Mouse (Mus musculus): ENCODE data around the gene Ncapd2.
A peak's percentile ranks its signal among the peaks of the same experiment; 100 is the strongest.

Ncapd2 gene

DNA sequence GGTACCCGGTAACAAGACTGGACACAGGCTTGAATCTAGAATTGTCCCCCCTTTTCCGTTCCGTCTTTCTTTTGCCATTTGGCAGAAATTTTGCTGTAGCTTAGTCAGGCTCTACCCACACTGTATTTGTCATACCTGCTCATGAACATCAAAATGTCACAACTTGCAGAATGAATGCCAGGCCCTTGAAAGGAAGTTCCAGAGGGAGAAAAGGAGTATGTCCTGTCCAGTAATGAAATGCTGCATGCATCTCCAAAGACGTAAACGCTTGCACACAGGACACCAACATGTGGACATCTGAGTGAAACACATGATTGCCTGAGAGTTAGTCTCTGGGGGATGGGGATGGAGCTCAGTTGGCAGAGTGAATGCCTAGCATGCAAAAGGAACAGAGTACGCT, 22.2 kb upstream of the Ncapd2 start:
- DNase-seq (ENCODE audit: low spot score), result no peak

DNA sequence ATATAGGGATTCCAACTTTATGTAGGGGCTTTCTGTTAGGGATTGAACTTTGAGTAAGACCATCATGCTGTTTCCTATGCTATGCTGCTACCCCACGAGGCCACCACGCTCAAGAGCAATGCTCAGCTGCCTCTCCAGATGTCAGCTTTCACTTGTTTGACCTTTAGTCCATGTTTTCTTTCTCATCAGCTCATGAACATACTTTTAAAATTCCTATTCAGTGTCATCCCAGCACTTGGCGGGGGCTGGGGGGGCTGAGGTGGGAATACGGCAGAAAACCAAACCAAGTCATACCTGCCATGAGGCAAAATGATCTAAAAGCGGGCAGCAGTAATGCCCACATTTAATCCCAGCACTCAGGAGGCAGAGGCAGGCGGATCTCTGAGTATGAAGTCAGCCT, 21.6 kb upstream of the Ncapd2 start:
- DNase-seq (ENCODE audit: low spot score), result no peak

DNA sequence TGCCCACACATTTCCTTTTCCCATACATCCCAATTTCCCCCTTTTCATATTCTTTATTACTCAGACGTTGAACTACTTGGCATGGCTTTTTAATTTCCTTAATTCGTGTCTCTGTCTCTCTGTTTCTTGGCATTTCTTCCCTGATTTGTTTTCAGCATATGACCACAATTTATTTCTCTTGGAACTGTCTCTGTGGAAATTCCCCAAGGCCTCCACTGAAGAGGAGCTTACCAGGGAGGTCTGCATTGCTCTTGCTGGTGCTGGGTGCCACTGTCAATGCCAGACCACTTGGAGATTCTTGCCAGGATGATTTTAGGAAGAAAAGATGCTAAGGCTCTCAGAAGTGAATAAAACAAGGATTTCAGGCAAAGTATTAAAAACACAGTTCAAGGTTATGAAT, 21.1 kb upstream of the Ncapd2 start:
- no peak for DNase-seq (ENCODE audit: low spot score)

DNA sequence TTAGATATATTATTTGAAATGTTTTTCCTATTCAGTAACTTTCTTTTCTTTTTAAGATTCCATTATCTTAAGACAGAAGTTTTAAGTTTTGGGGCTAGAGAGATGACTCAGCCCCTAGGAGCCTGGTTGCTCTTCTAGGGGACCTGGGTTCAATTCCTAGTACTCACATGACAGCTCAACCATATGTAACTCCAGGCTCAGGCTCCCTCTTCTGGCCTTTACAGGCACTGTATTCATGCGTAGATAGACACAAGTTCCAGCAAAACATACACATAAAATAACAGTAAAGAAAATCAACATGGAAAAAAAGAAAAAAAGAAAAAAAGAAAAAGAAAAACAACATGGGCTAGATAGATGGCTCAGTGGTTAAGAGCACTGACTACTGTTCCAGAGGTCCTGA, 18.9 kb upstream of the Ncapd2 start:
- DNase-seq (ENCODE audit: low spot score), result no peak

DNA sequence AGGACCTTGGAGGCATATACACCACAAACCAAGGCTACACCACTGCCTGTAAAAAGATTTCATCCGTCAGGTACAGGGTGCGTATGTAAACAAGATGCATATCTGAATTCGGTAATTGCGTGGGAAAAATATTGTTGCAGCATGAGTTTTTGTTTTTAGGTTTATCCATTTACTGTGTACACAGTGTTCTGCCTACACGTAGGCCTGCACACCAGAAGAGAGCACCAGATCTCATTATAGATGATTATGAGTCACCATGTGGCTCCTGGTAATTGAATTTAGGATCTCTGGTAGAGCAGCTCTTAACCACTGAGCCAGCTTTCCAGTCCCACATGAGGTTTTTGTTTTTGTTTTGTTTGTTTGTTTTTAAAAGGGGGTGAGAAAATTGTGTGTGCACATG, 5.7 kb upstream of the Ncapd2 start:
- DNase-seq (ENCODE audit: low spot score), result no peak

DNA sequence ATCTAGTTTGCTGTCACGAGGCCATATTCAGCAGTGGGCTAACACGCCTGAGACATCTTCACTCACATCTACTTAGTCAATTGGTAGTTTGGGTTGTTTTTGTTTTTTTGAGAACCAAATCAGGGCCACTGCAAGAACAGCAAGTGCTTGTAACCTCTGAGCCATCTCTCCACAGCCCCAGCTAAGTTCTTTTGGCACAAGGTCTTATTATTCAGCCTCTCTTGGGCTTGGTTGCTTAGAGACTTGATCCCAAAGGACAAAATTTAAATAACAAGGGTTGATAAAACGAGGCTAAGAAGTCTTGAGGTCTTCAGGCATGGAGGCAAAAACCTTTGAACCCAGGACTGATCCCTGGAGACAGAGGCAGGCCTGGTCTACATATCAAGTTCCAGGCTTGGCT, 4.8 kb upstream of the Ncapd2 start:
- DNase-seq (ENCODE audit: low spot score), result no peak

DNA sequence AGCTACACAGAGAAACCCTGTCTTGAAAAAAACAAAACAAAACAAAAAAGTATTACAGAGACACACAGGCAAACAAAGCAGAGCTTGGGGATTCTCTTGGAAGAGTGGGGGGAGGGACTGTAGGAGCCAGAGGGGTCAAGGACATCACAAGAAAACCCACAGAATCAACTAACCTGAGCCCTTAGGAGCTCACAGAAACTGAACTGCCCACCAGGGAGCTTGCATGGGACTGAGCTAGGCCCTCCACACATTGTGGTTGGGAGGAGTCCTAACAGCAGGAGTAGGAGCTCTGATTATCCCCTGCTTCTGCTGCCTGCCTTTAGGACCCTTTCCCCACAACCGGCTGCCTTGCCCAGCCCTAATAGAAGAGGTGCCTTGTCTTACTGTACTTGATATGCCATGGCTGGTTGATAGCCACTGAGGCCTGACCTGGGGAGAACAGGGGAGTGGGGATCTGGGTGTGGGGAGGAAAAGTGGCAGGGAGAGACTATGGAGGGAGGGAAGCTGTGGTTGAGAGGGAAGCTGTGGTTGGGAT, 4.1 kb upstream of the Ncapd2 start:
- no peak for DNase-seq (ENCODE audit: low spot score)

DNA sequence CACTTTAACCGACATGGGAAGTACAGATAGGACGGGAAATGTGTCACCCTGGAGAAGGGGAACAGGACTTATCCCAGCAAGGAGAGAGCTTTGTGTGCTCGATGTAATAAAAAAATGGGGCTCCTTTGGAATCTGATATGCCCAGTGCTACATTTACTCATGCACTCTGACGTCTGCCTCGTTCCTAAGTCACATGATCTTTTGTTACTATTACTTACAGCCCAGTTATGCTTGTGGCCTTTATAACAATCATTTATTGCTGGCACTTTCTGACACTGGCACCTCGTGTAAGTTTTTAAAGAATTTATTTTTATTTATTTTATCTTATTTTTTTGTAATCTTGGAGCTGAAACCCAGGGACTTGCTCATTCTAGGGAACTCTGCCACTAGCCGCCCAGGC, 1.9 kb upstream of the Ncapd2 start:
- DNase-seq (ENCODE audit: low spot score), result no peak

DNA sequence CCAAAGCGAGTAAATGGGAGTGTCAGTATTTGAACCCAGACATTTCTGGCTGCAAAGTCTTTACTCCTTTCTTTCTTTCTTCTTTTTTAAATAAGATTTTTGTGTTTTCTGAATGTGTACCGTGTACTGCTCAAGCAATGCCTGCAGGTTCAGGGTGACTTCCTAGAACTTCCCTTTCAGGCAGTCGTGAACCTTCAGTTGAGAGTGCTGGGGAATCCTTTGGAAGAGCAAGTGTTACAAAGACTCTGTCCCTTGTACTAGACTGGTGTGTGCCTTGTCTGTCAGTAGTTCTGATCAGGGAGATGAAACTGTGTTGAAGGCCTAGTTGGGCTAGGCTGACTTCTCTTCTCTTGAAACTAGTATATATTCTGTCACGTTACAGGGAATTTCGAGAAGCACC, 1.3 kb upstream of the Ncapd2 start:
- no peak for DNase-seq (ENCODE audit: low spot score)

DNA sequence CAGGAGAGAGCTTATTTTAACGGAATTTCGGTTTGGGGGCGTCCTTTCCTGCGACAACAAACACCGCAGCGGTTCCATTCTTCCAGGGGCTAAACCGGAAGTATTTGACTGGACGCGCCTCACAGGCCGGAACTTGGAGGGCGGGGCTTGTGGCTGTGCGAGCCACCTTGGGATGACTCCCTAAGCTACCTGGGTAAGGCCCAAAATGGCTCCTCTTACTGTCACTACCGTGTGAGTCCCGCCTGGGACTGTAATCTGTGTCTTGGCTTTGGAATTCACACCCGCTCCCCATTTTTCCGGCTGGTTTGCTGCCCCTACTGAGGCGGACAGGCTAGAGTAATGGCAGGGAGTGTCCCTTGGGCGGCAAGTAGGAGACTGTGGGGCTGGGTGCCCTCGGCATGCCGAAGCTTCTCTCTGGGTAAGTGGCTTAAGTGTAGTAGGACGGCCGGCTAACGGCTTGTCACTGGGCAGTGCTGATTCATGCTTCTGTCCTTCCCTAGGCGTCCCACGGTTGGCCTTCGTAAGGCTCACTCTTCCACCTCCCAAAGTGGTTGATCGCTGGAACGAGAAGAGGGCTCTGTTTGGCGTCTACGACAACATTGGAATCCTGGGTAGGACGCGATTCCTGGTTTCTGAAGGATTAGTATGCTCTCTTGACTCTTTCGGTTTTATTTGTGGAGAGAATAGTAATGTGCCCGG, 664 bp upstream of the Ncapd2 start:
- peak; percentile 96 for DNase-seq (ENCODE audit: low spot score)

DNA sequence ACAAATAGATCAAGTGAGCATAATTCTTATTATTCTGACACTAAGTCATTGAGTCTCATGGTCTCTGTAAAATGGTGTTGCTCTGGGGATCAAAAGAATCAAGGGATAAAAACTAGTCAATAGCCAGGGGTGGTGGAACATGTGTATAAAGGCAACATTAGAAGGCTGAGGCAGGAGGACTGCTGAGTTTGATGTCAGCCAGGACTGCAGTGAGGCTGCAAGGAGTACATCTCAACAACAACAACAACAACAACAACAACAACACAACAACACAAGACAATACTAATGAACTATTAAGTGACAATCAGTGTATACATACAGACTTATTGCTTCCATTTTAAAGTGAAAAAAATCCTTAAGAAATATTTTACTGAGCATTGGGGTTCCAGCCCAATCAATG, 685 bp downstream of the Ncapd2 start:
- DNase-seq (ENCODE audit: low spot score), result no peak

DNA sequence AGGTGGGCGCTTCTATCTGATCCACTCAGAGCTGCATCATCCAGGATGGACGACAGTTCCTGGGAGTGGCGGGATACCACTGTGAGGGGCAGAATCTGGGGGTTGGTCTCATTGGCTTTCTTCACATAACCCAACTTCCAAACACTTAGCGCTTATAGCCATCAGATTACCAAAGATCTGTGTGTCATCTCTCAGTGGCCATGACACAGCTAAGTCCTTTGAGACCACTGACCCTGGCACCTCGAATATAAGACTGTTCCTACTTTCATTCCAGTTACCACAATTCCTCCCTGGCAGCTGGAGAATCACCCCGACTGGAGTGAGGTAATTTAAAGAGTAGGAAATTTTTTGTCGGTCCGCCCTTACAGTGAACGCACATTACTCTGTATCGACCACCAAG, 5.3 kb downstream of the Ncapd2 start:
- no peak for DNase-seq (ENCODE audit: low spot score)

DNA sequence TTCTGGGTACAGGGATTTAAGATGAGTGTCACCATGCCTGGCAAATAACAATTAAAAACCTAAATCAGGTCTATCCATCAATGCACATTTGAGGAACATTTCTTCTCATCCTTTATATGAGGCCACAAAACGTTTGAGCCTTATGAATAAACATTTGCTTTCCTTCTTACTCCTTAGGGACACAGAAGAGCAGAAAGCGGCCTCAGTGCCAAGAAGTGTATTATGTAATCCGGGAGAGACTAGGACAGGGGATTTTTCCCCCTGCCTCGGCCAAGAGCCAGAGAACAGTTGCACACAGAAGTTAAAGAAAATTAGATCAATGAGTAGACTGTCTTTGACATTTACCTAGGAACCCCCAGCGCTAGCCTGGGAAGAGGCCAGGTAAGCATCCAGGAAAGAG, 9.4 kb downstream of the Ncapd2 start:
- DNase-seq (ENCODE audit: low spot score), result no peak

DNA sequence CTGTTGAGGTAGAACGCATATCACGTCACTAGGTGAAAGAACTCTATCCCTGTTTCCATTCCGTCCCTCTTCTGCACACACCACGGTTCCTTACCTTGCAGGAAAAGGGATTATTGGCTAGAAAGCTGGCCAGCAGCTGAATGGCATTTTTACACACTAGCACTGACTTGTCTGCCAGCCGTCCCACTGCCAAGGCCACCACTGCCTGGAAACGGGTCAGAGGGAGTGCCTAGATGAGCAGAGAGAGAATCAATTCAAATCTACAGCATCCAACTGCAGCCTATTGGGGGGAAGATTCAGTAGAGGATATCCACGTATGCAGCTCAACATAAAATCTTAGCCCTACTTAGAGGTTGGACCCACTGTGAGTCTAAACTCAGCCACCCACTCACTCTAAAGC, 11.9 kb downstream of the Ncapd2 start:
- DNase-seq (ENCODE audit: low spot score), result no peak

DNA sequence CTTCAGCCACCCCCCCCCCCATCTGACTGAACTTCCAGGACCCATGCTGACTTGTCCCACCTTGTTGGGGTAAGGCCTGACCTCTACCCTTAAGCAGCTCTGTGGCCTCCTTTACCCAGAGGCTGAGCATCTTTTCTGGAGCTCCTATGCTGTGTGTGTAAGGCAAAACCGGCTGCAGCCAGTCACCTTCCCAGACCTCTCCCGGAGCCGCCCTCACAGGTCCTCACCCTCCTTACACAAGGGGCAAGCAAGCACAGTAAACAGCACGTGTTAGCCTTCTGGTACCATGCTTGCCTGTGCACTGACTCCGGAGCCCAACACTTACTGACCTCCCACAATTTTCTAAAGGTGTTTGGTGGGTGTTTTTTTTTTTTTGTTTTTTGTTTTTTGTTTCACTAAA, 16.0 kb downstream of the Ncapd2 start:
- no peak for DNase-seq (ENCODE audit: low spot score)

DNA sequence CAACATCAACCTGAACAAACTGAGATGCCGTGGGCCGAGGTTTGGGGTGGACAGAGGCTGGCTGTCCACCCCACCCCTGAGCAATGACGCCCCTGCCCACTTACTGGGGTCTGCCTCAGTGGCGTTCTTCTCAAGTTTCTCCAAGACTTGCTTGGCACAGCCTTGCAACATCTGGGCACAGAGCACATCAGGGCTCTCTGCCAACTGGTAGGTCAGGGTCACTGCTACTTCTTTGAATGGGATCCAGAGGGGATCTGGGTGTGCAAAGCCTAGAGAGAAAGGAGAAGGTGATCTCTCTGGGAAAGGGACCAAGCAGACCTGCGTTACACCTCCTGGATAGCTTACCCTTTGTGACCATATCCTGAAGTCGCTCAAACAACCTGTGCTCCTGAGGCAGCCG, 18.2 kb downstream of the Ncapd2 start:
- no peak for DNase-seq (ENCODE audit: low spot score)

DNA sequence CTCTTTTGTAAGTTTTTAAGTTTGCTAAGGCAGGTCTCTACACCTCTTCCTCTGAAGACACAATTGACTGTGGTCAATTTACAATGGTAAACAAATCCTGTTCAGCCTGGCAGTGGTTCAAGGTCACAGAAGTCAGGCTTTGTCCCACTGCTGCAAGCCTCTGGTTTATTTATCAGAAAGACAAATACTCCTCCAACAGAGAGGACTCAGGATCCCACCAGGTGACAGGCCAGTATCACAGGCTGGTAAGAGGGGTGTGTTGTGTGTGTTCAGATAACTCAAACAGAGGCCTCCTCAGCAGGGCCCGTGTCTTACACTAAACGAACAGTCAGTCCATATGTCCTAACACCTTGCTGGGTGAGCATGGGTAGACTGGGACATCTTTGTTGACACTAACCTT, 19.0 kb downstream of the Ncapd2 start:
- peak; percentile 20 for DNase-seq (ENCODE audit: low spot score)

DNA sequence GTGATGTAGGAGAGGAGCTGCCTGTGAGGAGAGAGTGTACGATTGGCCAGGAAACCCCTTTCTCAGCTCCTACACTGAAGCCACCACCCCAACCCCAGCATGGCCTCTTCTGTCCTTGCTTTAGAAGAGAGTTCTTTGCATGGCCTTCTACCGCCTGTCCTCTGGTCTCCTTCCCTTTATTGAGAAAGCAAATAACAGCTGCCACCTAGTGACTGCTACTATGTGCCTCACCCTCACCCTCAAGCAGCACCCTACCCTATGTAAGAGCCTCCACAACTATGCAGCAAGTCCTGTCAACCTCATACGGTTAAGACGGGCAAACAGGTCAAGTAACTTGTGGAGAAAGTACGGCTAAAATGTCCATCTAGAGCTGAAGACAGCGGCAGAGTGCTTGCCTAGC, 21.3 kb downstream of the Ncapd2 start:
- no peak for DNase-seq (ENCODE audit: low spot score)

DNA sequence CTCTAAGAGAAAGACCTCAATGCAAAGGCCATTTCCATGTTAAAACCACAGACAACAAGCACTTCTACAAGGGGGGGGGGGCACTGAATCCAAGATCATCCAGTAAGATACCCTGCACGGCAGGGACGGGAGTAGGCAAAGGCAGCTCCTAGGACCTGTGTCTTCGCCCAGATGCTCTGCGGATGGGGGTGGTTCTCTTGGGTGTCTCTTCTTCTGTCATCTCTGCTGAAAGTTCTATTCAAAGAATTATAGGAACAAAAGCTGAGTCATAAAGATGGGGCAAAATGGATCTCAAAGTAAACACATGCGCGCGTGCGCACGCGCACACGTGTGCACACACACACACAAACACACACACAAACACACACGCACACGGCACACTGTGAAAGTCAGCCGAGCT, 23.4 kb downstream of the Ncapd2 start:
- no peak for DNase-seq (ENCODE audit: low spot score)

DNA sequence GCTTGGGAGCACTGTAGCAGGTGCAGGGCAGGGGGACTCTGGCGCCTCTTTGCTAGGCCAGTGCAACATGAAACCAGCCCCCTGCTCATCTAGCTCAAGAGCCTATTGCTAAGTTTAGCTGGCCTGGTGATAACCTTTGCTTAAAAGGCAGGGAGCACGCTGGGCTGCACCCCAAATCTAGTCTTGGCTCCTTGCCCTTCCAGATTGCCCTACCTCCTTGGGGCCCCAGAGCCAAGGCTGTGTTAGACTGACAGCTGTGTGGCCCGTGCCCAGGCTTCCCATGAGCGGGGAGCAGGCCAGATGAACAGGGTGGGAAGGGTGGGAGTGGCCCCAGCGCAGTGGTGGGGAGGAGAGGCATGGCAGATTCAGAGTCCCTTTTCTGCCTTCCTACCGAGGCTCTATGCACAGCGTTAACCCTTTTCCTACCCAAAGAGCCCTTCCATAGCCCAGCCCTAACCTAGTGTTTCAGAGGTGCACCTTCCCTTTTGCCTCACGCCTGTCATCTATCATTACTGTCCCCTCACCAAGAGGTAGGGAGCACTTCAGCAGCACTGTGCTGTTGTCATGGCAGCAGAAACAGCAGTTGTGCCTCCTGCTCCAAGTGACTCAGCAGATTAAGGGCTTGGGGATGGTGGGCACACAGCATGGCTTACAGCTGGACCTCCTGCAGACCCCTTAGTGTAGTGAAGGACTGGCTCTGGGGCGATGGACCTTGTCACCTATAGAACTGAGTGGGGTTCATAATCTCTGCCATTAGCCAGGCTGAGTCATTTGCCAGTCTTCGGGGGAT, 24.4 kb downstream of the Ncapd2 start:
- peak; percentile 52 for DNase-seq (ENCODE audit: low spot score)

DNA sequence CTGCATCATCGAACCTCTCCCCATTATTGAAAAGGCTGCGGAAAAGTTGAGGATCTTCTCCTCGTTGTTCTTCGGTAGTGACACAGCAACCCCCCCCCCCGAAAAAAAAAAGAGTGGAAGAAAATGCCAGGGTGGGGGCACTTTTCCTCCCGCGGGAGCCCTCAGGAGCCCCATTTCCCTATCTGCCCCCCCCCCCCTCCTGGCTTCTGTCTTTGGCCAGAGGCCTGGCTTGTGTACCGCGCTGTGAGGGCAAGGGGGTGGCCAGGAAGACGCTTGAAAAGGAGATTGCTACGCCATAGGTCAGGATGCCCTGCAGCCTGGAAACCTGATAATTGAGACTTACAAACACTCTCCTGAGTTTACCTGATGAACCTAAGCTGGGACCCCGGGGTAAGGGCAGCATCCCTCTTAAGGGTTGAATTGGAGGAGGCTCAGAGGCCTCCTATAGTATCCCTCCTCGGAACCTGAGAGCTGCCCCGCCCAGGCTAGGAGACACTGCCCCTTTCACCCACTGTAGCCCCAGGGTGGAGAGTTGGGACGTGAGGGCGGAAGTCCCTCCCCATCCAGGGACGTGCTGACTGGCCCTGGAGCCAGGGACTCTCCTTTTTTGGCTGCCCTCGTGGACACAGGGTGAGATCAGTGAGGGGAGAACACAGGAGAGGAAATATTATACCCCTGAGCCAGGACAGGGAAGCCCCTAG, 25.3 kb downstream of the Ncapd2 start, which contains the start of gene Gapdh:
TSS of gene Gapdh (minus strand) at position 417 of the 701 bp plus-strand sequence.
- peak; percentile 87 for DNase-seq (ENCODE audit: low spot score)

DNA sequence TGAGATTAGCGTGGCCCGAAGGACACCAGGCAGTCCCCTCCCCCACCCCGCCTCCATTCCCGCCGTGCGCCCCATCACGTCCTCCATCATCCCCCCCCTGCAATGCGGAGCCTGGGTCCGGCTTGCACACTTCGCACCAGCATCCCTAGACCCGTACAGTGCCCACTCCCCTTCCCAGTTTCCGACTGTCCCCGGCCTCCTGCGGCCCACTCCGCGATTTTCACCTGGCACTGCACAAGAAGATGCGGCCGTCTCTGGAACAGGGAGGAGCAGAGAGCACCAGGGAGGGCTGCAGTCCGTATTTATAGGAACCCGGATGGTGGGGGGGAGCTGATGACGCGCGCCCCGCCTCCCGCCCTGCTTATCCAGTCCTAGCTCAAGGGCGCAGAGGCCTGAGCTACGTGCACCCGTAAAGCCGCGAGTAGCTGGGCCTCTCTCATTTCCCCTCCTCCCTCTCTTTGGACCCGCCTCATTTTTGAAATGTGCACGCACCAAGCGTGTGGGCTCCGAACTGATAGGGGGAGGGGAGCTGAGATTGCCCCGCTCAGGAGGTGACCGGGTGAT, 26.1 kb downstream of the Ncapd2 start:
- peak; percentile 97 for DNase-seq (ENCODE audit: low spot score)
